Mouse (Mus musculus): Measurements from ENCODE around the gene Stx7. TPM values are rescaled to one million over a fixed set of nuclear protein-coding genes. Genes with fewer than 3 reads are reported as not detected.

Stx7 gene
- polyA plus RNA-seq (2014; fragmentation: Illumina TruSeq; extraction: RNeasy Lipid Tissue Mini Kit (QIAGEN cat#74804); ENCODE audit: low read depth, low replicate concordance) = 25.0 TPM

DNA sequence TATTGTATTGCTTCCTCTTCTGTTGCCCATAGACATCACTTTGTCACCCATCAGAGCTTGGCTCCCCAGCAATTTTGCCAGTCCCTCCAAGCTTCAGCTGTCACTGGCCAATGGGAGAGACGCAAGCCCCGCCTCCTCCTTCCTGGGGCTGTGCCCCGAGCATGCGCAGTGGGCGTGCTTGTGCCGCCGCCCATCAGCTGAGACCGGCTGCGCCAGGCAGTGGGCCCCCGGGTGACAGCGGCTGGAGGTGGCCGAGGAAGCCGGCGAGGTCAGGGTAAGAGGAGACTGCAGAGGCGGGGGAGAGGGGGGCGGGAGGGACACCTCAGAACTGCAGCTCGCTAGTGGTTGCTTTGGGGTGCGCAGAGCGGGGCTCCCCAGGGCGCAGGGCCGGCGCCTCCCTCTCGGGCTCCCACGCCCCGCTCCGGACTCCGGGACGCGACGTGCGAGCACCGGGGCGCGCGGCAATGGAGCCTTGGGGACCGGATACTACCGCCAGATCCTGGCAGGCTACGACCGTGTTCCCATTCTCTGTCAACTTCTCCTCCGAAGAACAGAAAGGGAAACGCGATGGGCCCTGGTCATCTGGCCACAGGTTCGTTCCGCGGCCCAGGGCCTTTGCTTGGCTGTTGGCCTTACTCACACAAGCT, at the start of gene Stx7:
TSS of gene Stx7 (plus strand) at position 168 of the 647 bp plus-strand sequence.

DNA sequence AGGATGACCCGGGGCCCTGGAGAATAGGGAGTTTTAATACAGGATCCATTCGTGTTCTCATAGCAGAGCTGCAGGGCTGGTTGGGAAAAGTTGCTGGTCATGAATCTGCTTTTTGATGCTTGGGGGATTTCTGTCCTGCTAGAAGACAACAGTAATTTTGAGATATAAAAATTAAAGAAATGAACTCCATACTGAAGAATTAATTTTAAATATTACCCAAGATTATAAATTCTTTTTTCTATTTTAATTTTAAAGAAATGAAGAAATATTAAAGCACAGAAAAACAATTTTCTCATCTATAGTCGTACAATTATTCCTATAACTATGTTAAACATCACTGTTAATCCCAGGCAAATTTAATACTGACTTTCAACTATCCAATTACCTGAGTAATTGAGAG, 47.3 kb upstream of the Stx7 start, which contains the start of gene Taar8c:
TSS of gene Taar8c (minus strand) at position 101 of the 400 bp plus-strand sequence.

DNA sequence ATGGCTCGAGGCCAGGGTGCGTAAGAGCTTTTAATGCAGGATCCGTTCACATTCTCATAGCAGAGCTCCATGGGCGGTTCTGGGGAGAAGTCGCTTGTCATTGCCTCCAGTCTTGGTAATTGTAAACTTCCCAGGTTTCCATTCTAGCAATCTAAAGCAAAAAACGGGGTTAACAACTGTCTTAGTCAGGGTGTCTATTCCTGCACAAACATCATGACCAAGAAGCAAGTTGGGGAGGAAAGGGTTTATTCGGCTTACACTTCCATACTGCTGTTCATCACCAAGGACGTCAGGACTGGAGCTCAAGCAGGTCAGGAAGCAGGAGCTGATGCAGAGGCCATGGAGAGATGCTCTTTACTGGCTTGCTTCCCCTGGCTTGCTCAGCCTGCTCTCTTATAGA, 39.7 kb upstream of the Stx7 start, which contains the start of gene Taar9:
TSS of gene Taar9 (minus strand) at position 101 of the 400 bp plus-strand sequence.

DNA sequence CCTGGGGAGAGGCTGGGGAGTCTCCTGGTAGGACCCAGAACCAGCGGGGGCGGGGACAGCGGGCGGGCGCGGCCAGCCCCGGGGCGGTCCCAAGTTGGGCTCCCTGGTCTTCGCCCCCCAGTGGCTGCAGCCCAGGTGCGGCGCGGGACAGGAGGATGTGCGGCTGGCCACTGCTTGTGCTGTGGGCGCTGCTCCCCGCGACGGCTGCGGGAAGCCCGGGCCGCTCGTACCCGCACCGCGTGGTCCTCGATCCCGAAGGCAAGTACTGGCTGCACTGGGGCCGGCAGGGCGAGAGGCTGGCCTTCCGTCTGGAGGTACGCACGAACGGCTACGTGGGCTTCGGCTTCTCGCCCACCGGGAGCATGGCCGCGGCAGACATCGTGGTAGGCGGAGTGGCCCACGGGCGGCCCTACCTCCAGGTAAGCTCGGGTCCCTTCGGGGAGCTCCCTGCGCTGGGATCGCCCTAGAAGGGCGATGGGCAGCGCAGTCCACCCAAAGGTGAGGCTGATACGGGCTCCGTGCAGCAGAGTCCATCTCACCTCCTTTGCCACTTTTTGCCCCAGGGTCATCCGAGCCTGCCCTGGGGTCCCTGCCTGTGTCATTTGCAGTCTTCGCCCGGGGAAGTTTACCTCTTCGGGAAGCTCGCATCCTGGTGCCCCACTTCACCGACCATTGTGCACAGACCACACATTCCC, 74.5 kb downstream of the Stx7 start, which contains the start of gene Moxd1:
TSS of gene Moxd1 (plus strand) at position 69 of the 695 bp plus-strand sequence.

Other genes starting within 250 kb of the Stx7 start
- gene Taar1, start 228.9 kb upstream of the Stx7 start, polyA plus RNA-seq (2014; fragmentation: Illumina TruSeq; extraction: RNeasy Lipid Tissue Mini Kit (QIAGEN cat#74804); ENCODE audit: low read depth, low replicate concordance) = not detected
- not detected for gene Taar2, start 210.7 kb upstream of the Stx7 start, polyA plus RNA-seq (2014; fragmentation: Illumina TruSeq; extraction: RNeasy Lipid Tissue Mini Kit (QIAGEN cat#74804); ENCODE audit: low read depth, low replicate concordance)
- not detected for gene Taar3, start 199.7 kb upstream of the Stx7 start, polyA plus RNA-seq (2014; fragmentation: Illumina TruSeq; extraction: RNeasy Lipid Tissue Mini Kit (QIAGEN cat#74804); ENCODE audit: low read depth, low replicate concordance)
- gene Taar4, start 188.8 kb upstream of the Stx7 start, polyA plus RNA-seq (2014; fragmentation: Illumina TruSeq; extraction: RNeasy Lipid Tissue Mini Kit (QIAGEN cat#74804); ENCODE audit: low read depth, low replicate concordance) = not detected
- gene Taar5, start 178.6 kb upstream of the Stx7 start, polyA plus RNA-seq (2014; fragmentation: Illumina TruSeq; extraction: RNeasy Lipid Tissue Mini Kit (QIAGEN cat#74804); ENCODE audit: low read depth, low replicate concordance) = not detected
- not detected for gene Taar6, start 163.7 kb upstream of the Stx7 start, polyA plus RNA-seq (2014; fragmentation: Illumina TruSeq; extraction: RNeasy Lipid Tissue Mini Kit (QIAGEN cat#74804); ENCODE audit: low read depth, low replicate concordance)
- not detected for gene Taar7a, start 155.8 kb upstream of the Stx7 start, polyA plus RNA-seq (2014; fragmentation: Illumina TruSeq; extraction: RNeasy Lipid Tissue Mini Kit (QIAGEN cat#74804); ENCODE audit: low read depth, low replicate concordance)
- gene Taar7b, start 149.4 kb upstream of the Stx7 start, polyA plus RNA-seq (2014; fragmentation: Illumina TruSeq; extraction: RNeasy Lipid Tissue Mini Kit (QIAGEN cat#74804); ENCODE audit: low read depth, low replicate concordance) = not detected
- gene Taar7d, start 122.1 kb upstream of the Stx7 start, polyA plus RNA-seq (2014; fragmentation: Illumina TruSeq; extraction: RNeasy Lipid Tissue Mini Kit (QIAGEN cat#74804); ENCODE audit: low read depth, low replicate concordance) = not detected
- not detected for gene Taar7e, start 111.7 kb upstream of the Stx7 start, polyA plus RNA-seq (2014; fragmentation: Illumina TruSeq; extraction: RNeasy Lipid Tissue Mini Kit (QIAGEN cat#74804); ENCODE audit: low read depth, low replicate concordance)
- not detected for gene Taar7f, start 99.8 kb upstream of the Stx7 start, polyA plus RNA-seq (2014; fragmentation: Illumina TruSeq; extraction: RNeasy Lipid Tissue Mini Kit (QIAGEN cat#74804); ENCODE audit: low read depth, low replicate concordance)
- gene Taar8a, start 72.8 kb upstream of the Stx7 start, polyA plus RNA-seq (2014; fragmentation: Illumina TruSeq; extraction: RNeasy Lipid Tissue Mini Kit (QIAGEN cat#74804); ENCODE audit: low read depth, low replicate concordance) = not detected
- not detected for gene Taar8b, start 57.0 kb upstream of the Stx7 start, polyA plus RNA-seq (2014; fragmentation: Illumina TruSeq; extraction: RNeasy Lipid Tissue Mini Kit (QIAGEN cat#74804); ENCODE audit: low read depth, low replicate concordance)
- not detected for gene Taar8c, start 47.4 kb upstream of the Stx7 start, polyA plus RNA-seq (2014; fragmentation: Illumina TruSeq; extraction: RNeasy Lipid Tissue Mini Kit (QIAGEN cat#74804); ENCODE audit: low read depth, low replicate concordance)
- not detected for gene Taar9, start 39.8 kb upstream of the Stx7 start, polyA plus RNA-seq (2014; fragmentation: Illumina TruSeq; extraction: RNeasy Lipid Tissue Mini Kit (QIAGEN cat#74804); ENCODE audit: low read depth, low replicate concordance)
- gene Moxd1, start 74.2 kb downstream of the Stx7 start, polyA plus RNA-seq (2014; fragmentation: Illumina TruSeq; extraction: RNeasy Lipid Tissue Mini Kit (QIAGEN cat#74804); ENCODE audit: low read depth, low replicate concordance) = 0.25 TPM